Mouse (Mus musculus) Patski (cell line): ENCODE measurements at regions not wholly inside any gene's neighbourhood (a gene's known extent, or its start where the extent isn't known, plus 50 kb on each side); places are given as distances from the start of the nearest gene placed in this dataset.

Source experiments
- ATAC-seq: fragments of 100-300 bp; one replicate; pipeline ENCODE4 v1.8.0; 2021
- CTCF ChIA-PET: fragments of 350-600 bp; sonication (Branson Sonifier 250); formaldehyde crosslinking; loops from one replicate; lab custom pipeline; 2022; ENCODE audit warnings: inconsistent platforms; lab: Charles Lee
- POLR2A ChIA-PET: fragments of 350-600 bp; sonication (Branson Sonifier 250); formaldehyde crosslinking; loops from one replicate; lab custom pipeline; 2022; ENCODE audit warnings: antibody characterized with exemption, inconsistent platforms; lab: Charles Lee
- DNase-seq: peaks from one replicate; pipeline ENCODE4 v3.0.0-alpha.2; 2011; ENCODE audit warnings: low read depth, low spot score
- H3K27me3 ChIP-seq: fragments of 371-371 bp; one replicate; pipeline ENCODE4 v1.5.1; 2021
- CTCF ChIP-seq: fragments of 100-300 bp; IDR thresholded peaks from one replicate; pipeline ENCODE4 v1.5.1; 2021
- in situ Hi-C: fragments of 300-500 bp; cut with MboI; formaldehyde crosslinking; loops from 3 replicates; pipeline ENCODE4 v1.11.1; 2018; ENCODE audit warnings: low pct_unique_long_range_greater_than_20kb, mixed read lengths

- ATAC-seq: no peak
- TF ChIP-seq CTCF: no peak
- in situ Hi-C loops: no loop called here
These were observed 160.6 kb upstream of the Irf2bp2 start for GRCm38 (mm10) chr8:126754361-126754809.

GRCm38 (mm10) chr8:126753059-126753855 lies 159.5 kb upstream of the Irf2bp2 start:
- POLR2A ChIA-PET: no interaction called here
- no peak for TF ChIP-seq CTCF
- no peak for ATAC-seq
- in situ Hi-C loops: no loop called here
- CTCF ChIA-PET: interaction anchor here (1.4 kb wide), 1 partner anchor 12 kb away, joined by 4 read pairs; no protein-coding TSS in a partner anchor
- no peaks in the 10 kb centered on the region for H3K27me3 ChIP-seq
- DNase-seq: no peak

More at GRCm38 (mm10) chr8:126754361-126754809, 160.6 kb upstream of the Irf2bp2 start:
- DNase-seq: no peak
- ChIA-PET POLR2A (no interaction called here), CTCF (interaction anchor here (1.0 to 1.3 kb wide), 2 partner anchors 11 to 73 kb away, joined by 3 to 4 read pairs; no protein-coding TSS in a partner anchor)
- no peaks in the 10 kb centered on the region for H3K27me3 ChIP-seq

GRCm38 (mm10) chr8:126751416-126752140 lies 157.8 kb upstream of the Irf2bp2 start:
- ChIA-PET POLR2A (no interaction called here), CTCF (no interaction called here)
- DNase-seq (no peak), ATAC-seq (no peak)
- TF ChIP-seq CTCF: no peak
- H3K27me3 ChIP-seq: no peaks in the 10 kb centered on the region
- in situ Hi-C loops: no loop called here

- ATAC-seq (no peak), DNase-seq (no peak)
- ChIA-PET POLR2A (interaction anchor here (1.0 kb wide), 1 partner anchor 184 kb away, joined by 3 read pairs; no protein-coding TSS in a partner anchor), CTCF (no interaction called here)
- in situ Hi-C loops: no loop called here
- no peaks in the 10 kb centered on the region for H3K27me3 ChIP-seq
- no peak for TF ChIP-seq CTCF
These were observed 152.4 kb upstream of the Irf2bp2 start for GRCm38 (mm10) chr8:126745992-126746775.

- no peaks in the 10 kb centered on the region for H3K27me3 ChIP-seq
- no peak for ATAC-seq
- CTCF ChIA-PET: no interaction called here
- DNase-seq: no peak
- in situ Hi-C loops: no loop called here
- POLR2A ChIA-PET: no interaction called here
- no peak for TF ChIP-seq CTCF
These were observed 151.1 kb upstream of the Irf2bp2 start for GRCm38 (mm10) chr8:126744747-126745382.

- DNase-seq: no peak
- ATAC-seq: no peak
- ChIA-PET POLR2A (interaction anchor here (0.7 kb wide), 1 partner anchor 1350 kb away, joined by 3 read pairs; no protein-coding TSS in a partner anchor), CTCF (interaction anchor here (1.5 kb wide), 2 partner anchors 11 to 16 kb away, joined by 4 read pairs; no protein-coding TSS in a partner anchor)
- TF ChIP-seq CTCF: no peak
- H3K27me3 ChIP-seq: no peaks in the 10 kb centered on the region
- in situ Hi-C loops: no loop called here
These were observed 149.5 kb upstream of the Irf2bp2 start for GRCm38 (mm10) chr8:126743296-126743695.

- no peak for TF ChIP-seq CTCF
- no peaks in the 10 kb centered on the region for H3K27me3 ChIP-seq
- DNase-seq (no peak), ATAC-seq (no peak)
- CTCF ChIA-PET: interaction anchor here (0.9 to 1.3 kb wide), 3 partner anchors 36 to 150 kb away, joined by 3 read pairs; no protein-coding TSS in a partner anchor
- in situ Hi-C loops: no loop called here
- POLR2A ChIA-PET: no interaction called here
These were observed 148.3 kb upstream of the Irf2bp2 start for GRCm38 (mm10) chr8:126742081-126742480.

- DNase-seq (no peak), ATAC-seq (no peak)
- ChIA-PET POLR2A (interaction anchor here (0.7 kb wide), 1 partner anchor 112 kb away, joined by 3 read pairs; no protein-coding TSS in a partner anchor), CTCF (interaction anchor here (0.8 to 1.1 kb wide), 5 partner anchors 12 to 149 kb away, joined by 3 to 4 read pairs (median 3); no protein-coding TSS in a partner anchor)
- no peak for TF ChIP-seq CTCF
- no peaks in the 10 kb centered on the region for H3K27me3 ChIP-seq
- in situ Hi-C loops: no loop called here
These were observed 147.2 kb upstream of the Irf2bp2 start for GRCm38 (mm10) chr8:126741031-126741430.

GRCm38 (mm10) chr8:126739768-126740167 lies 146.0 kb upstream of the Irf2bp2 start:
- TF ChIP-seq CTCF: no peak
- ATAC-seq (no peak), DNase-seq (no peak)
- H3K27me3 ChIP-seq: no peaks in the 10 kb centered on the region
- in situ Hi-C loops: loop anchor here (5.0 kb wide), 4 partner anchors 108 to 242 kb away; no protein-coding TSS in a partner anchor
- POLR2A ChIA-PET: interaction anchor here (1.5 kb wide), 1 partner anchor 144 kb away, joined by 3 read pairs; no protein-coding TSS in a partner anchor
- CTCF ChIA-PET: interaction anchor here (0.9 kb wide), 1 partner anchor 37 kb away, joined by 3 read pairs; no protein-coding TSS in a partner anchor
